Mouse (Mus musculus) limb, embryonic 12.5 days (tissue): ENCODE data around the gene Pcgf2. TPM values are rescaled to one million over a fixed set of nuclear protein-coding genes. Genes with fewer than 3 reads are reported as not detected.
A peak's percentile ranks its signal among the peaks of the same experiment; 100 is the strongest.

ENCODE experiments used
- ATAC-seq: fragments of 200-750 bp; cut with Nextera tagmentation; 2 replicates; pipeline ENCODE4 v1.8.0; 2017; ENCODE audit warnings: low read depth, moderate TSS enrichment; ENCODE audit not compliant: insufficient number of reproducible peaks, insufficient read depth, low FRiP score, low TSS enrichment
- H3K27ac ChIP-seq: fragments of 300-500 bp; sonication (generic); 2 replicates; pipeline ENCODE4 v1.5.1; 2016; ENCODE audit warnings: mild to moderate bottlenecking, moderate library complexity
- H3K27me3 ChIP-seq: fragments of 300-500 bp; sonication (generic); 2 replicates; pipeline ENCODE4 v1.6.1; 2016; ENCODE audit warnings: mild to moderate bottlenecking, moderate library complexity
- H3K36me3 ChIP-seq: fragments of 300-500 bp; sonication (generic); 2 replicates; pipeline ENCODE4 v1.6.1; 2016; ENCODE audit warnings: mild to moderate bottlenecking, moderate library complexity
- H3K4me1 ChIP-seq: fragments of 300-500 bp; sonication (generic); replicated peaks from 2 replicates; pipeline ENCODE4 v1.6.1; 2016
- H3K4me2 ChIP-seq: fragments of 300-500 bp; sonication (generic); 2 replicates; pipeline ENCODE4 v1.6.1; 2016; ENCODE audit warnings: mild to moderate bottlenecking, moderate library complexity
- H3K4me3 ChIP-seq: fragments of 300-500 bp; sonication (generic); replicated peaks from 2 replicates; pipeline ENCODE4 v1.5.1; 2016; ENCODE audit warnings: mild to moderate bottlenecking
- H3K9ac ChIP-seq: fragments of 300-500 bp; sonication (generic); replicated peaks from 2 replicates; pipeline ENCODE4 v1.6.1; 2016; ENCODE audit warnings: mild to moderate bottlenecking, moderate library complexity
- H3K9me3 ChIP-seq: fragments of 300-500 bp; sonication (generic); 2 replicates; pipeline ENCODE4 v1.6.1; 2016; ENCODE audit warnings: mild to moderate bottlenecking, moderate library complexity
- WGBS: fragments of 180-500 bp; shearing (Covaris S2); methylation state at CpG from one replicate; pipeline ENCODE4 v1.1.7; 2016; 5-methylcytosine and 5-hydroxymethylcytosine counted together
- polyA plus RNA-seq: library from polyadenylated mRNA; unstranded; fragments of >200 nt; fragmentation: Nextera tagmentation; extraction: Ambion mirVana; gene quantifications from 2 replicates; pipeline ENCODE4 v1.2.1, GENCODE M21; 2016

Gene Pcgf2
- polyA plus RNA-seq, result 20.2 and 20.3 TPM in 2 replicates

DNA sequence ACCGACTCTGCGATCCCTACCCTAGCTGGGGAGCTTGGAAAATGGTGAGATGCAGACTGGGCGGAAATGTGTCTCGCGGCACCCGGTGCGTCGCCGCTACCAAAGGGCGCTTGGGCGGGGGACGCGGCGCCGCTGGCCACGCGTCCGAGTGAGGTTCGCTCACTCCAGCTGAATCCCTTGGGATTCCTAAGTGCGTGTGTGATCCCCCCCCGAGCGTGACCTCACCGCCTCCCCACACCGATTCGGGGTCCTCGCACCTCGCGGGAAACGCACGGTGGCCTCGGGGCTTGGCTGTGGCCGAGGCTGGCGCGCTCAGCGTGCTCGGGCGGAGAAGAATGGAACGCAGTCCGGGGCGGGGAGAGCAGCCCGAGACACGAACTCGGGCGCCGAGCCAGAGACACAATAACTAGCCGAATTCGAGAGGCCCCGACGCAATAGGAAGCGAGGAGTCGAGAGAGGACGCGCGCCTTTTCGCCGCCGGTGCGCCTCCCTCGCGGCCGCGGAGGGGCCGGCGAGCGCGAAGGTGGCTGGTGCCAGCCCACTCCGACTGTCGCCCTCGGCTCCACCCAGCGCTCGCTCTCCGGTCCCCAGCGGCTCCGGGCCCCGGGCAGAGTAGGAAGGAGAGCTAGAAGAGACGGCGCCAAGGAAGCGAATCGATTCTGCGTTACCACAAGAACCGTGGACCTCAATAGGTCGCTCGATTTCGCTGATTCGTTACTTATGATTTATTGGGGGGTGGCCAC is at the start of gene Pcgf2:
Gene Pcgf2 (minus strand): TSS at position 495 of the 743 bp plus-strand sequence.
- H3K36me3 ChIP-seq, result peaks cover 3% of the 10 kb centered on the region; the same call in 1 of the 2 replicates
- peaks cover 56% of the 10 kb centered on the region for H3K4me1 ChIP-seq
- H3K4me3 ChIP-seq, result peak within 1 kb of the TSS; percentile 85
- ATAC-seq, result no peak
- H3K4me2 ChIP-seq, result peak within 1 kb of the TSS; percentile 88
- no peaks in the 10 kb centered on the region for H3K9me3 ChIP-seq
- peak within 1 kb of the TSS; percentile 97 for H3K27ac ChIP-seq
- WGBS, result under 1% methylated on average over 81 of the region's 85 CpGs
- H3K27me3 ChIP-seq, result no peaks in the 10 kb centered on the region
- peak within 1 kb of the TSS; percentile 91 for H3K9ac ChIP-seq

DNA sequence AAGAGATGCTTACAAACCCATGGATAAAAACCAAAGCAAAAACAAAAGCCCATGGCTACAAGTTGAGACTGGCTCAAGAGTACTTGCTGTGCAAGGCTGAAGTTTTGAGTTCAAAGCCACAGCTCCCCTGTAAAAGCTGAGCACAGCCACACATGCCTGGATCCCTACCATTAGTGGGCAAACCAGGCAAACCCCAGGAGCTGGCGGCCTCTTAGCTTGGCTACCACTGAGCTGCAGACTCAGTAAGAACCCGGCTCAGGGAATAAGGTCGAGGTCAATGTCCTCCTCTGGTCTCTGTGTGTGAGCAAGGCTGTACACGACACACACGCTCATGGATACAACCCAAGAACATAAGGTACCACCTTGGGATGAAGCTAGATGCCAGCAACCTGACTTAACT is 48.2 kb upstream of the Pcgf2 start:
- WGBS, result 87% methylated on average over 5 of the region's 5 CpGs
- ATAC-seq, result no peak
- H3K4me3 ChIP-seq, result no peak overlapping the region
- H3K27ac ChIP-seq, result no peak overlapping the region
- H3K27me3 ChIP-seq, result no peaks in the 10 kb centered on the region
- H3K9ac ChIP-seq, result no peak overlapping the region
- H3K4me2 ChIP-seq, result no peak overlapping the region
- H3K36me3 ChIP-seq, result peaks cover 72% of the 10 kb centered on the region
- peaks cover 3% of the 10 kb centered on the region; the same call in 1 of the 2 replicates for H3K9me3 ChIP-seq
- H3K4me1 ChIP-seq, result peaks cover 4% of the 10 kb centered on the region

GRCm38 (mm10) chr11:97747773-97748172 is 47.5 kb upstream of the Pcgf2 start:
- WGBS, result 95% methylated on average over 8 of the region's 8 CpGs
- H3K9ac ChIP-seq, result no peak overlapping the region
- no peak for ATAC-seq
- H3K27ac ChIP-seq, result no peak overlapping the region
- H3K4me2 ChIP-seq, result no peak overlapping the region
- no peaks in the 10 kb centered on the region for H3K27me3 ChIP-seq
- no peak overlapping the region for H3K4me3 ChIP-seq
- H3K4me1 ChIP-seq, result peaks cover 12% of the 10 kb centered on the region
- H3K9me3 ChIP-seq, result peaks cover 3% of the 10 kb centered on the region; the same call in 1 of the 2 replicates
- peaks cover 65% of the 10 kb centered on the region for H3K36me3 ChIP-seq

- Histone ChIP-seq H3K4me1 (peaks cover 18% of the 10 kb centered on the region), H3K4me3 (peak overlapping the region; percentile 83), H3K27ac (peak overlapping the region; percentile 94), H3K9me3 (no peaks in the 10 kb centered on the region), H3K36me3 (peaks cover 46% of the 10 kb centered on the region), H3K27me3 (no peaks in the 10 kb centered on the region), H3K9ac (0 out of 2 replicates have a peak overlapping the region, but pooled peaks have one; percentile 82), H3K4me2 (peak overlapping the region; percentile 85)
- no peak; the same call in 1 of the 2 replicates for ATAC-seq
- 12% methylated on average over 13 of the region's 13 CpGs for WGBS
These were observed 45.0 kb upstream of the Pcgf2 start for GRCm38 (mm10) chr11:97745331-97745721.

DNA sequence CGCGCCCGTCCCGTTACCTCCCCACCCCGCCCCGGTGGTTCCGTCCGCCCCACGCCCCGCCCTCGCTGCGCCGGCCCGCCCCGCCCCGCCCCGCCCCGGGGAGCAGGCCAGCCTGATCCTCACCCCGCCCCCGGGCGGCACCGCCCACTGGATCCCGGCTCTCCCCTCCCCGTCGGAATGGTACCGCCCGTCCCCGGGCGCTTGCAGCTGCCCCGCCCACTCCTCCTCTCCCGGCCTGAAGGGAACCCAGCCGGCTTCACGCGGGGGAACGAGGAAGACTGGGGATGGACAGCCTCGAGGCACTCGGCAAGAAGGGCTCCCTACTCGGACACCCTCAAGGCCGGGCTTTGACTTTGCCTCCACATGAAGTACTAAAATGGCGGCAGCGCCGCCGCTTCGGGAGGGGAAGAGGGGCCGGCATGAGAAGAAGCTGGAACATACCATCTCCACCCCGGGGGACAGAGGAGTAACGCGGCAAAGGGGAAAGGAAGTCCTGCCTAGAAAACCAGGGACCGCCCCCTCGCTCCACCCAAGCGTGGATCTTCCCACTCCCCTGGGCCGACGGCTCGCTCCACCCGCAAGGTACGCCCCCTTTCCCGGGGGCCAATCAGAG is 44.5 kb upstream of the Pcgf2 start:
- Histone ChIP-seq H3K27me3 (no peaks in the 10 kb centered on the region), H3K27ac (peak overlapping the region; percentile 94), H3K4me2 (peak overlapping the region; percentile 85), H3K4me3 (peak overlapping the region; percentile 83), H3K36me3 (peaks cover 41% of the 10 kb centered on the region), H3K9me3 (no peaks in the 10 kb centered on the region), H3K4me1 (peaks cover 18% of the 10 kb centered on the region), H3K9ac (peak overlapping the region; percentile 82)
- WGBS, result 1% methylated on average over 51 of the region's 57 CpGs
- peak; percentile 94 for ATAC-seq

DNA sequence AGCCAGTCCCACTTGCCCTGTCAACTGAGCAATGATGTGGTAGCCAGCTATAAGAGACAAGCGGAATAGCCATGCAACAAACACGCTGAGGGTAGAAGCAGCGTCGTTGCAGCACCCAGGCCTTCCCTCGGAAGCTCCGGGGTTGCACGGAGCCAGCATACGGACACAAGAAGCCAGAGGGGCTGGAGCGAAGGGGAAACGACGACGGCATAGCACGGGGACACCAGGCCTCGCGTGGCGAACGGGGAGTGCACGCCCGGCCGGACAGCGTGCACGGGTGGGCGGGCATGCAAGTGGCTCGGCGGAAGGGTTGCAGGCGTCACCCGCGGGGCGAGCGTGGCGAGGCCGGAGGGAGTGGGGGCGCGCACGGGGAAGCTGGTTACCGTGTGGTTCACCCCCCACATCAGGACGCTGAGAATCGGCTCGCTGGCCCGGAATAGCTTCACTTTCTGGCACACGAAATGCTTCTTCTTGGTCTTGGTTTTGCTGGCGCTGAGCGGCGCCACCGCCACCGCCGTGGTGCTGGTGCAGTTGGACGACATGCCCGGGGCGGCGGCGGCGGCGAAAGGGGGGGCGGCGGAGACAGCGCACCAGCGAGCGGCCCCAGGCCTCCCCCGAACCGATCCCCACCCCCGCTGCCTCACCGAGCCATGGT is 43.9 kb upstream of the Pcgf2 start, which contains the start of gene Pip4k2b:
Gene Pip4k2b (minus strand): TSS at position 642 of the 655 bp plus-strand sequence.
- Histone ChIP-seq H3K27ac (peak within 1 kb of the TSS; percentile 94), H3K9me3 (0 out of 2 replicates have a peak, but pooled peaks cover under 1% of the 10 kb centered on the region), H3K4me3 (peak within 1 kb of the TSS; percentile 83), H3K27me3 (no peaks in the 10 kb centered on the region), H3K4me2 (peak within 1 kb of the TSS; percentile 85), H3K9ac (peak within 1 kb of the TSS; percentile 82), H3K36me3 (peaks cover 34% of the 10 kb centered on the region), H3K4me1 (peaks cover 18% of the 10 kb centered on the region)
- WGBS, result under 1% methylated on average over 48 of the region's 63 CpGs
- peak; percentile 16; the same call in 1 of the 2 replicates for ATAC-seq

GRCm38 (mm10) chr11:97743423-97743822 is 43.1 kb upstream of the Pcgf2 start:
- H3K4me3 ChIP-seq, result peak overlapping the region; percentile 83
- H3K27ac ChIP-seq, result peak overlapping the region; percentile 94; the same call in 1 of the 2 replicates
- peak overlapping the region; percentile 82 for H3K9ac ChIP-seq
- peak overlapping the region; percentile 85 for H3K4me2 ChIP-seq
- H3K36me3 ChIP-seq, result peaks cover 28% of the 10 kb centered on the region
- no peaks in the 10 kb centered on the region for H3K27me3 ChIP-seq
- H3K4me1 ChIP-seq, result peaks cover 18% of the 10 kb centered on the region
- no peak for ATAC-seq
- 0 out of 2 replicates have a peak, but pooled peaks cover 3% of the 10 kb centered on the region for H3K9me3 ChIP-seq
- WGBS, result 40% methylated on average over 9 of the region's 9 CpGs

GRCm38 (mm10) chr11:97742591-97742990 is 42.3 kb upstream of the Pcgf2 start:
- no peaks in the 10 kb centered on the region for H3K27me3 ChIP-seq
- peaks cover 20% of the 10 kb centered on the region for H3K36me3 ChIP-seq
- H3K4me3 ChIP-seq, result peak overlapping the region; percentile 83; the same call in 1 of the 2 replicates
- peak overlapping the region; percentile 82; the same call in 1 of the 2 replicates for H3K9ac ChIP-seq
- H3K4me2 ChIP-seq, result peak overlapping the region; percentile 85
- no peak overlapping the region for H3K27ac ChIP-seq
- peaks cover 18% of the 10 kb centered on the region for H3K4me1 ChIP-seq
- 91% methylated on average over 9 of the region's 9 CpGs for WGBS
- no peak for ATAC-seq
- H3K9me3 ChIP-seq, result 0 out of 2 replicates have a peak, but pooled peaks cover 3% of the 10 kb centered on the region

DNA sequence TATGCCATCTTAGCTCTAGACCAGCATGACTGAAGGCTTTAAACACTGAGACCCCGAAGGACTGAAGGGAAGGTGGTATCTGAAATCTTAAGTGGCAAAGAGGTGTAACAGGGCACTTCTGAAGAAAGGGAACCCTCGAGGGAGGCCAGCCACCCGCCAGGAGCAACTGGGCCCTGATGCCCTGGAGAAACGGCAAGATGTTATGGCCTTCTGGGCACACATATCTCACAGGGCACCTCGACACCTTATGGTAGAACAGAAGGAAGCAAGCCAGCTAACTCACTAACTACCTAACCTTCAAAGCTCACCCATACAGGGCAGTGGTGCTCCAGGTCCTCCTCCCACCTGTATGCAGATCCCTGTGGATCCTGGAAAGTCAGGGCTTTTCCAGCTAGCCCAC is 41.9 kb upstream of the Pcgf2 start:
- Histone ChIP-seq H3K27me3 (no peaks in the 10 kb centered on the region), H3K27ac (no peak overlapping the region), H3K36me3 (peaks cover 16% of the 10 kb centered on the region), H3K4me1 (peaks cover 18% of the 10 kb centered on the region), H3K4me3 (no peak overlapping the region), H3K4me2 (no peak overlapping the region), H3K9ac (no peak overlapping the region), H3K9me3 (0 out of 2 replicates have a peak, but pooled peaks cover 3% of the 10 kb centered on the region)
- WGBS, result 94% methylated on average over 5 of the region's 5 CpGs
- no peak for ATAC-seq

DNA sequence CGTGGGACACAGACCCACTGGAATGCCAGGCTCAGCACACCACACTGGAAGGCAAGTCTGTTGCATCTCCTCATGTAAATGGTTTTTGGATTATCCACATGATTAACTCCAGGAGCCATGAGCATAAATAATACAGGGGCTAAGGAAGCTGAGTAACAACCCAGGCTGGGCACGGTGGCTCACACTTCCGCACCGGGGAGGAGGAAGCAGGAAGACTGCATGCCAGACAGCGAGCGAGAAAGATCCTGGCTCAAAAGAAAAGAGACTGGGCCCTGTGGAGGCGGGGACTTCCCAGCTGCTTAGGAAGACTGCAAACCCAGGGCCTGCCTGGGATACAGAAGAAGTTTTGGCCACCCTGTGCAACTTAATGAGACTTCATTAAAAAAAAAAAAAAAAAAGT is 39.9 kb upstream of the Pcgf2 start:
- H3K9ac ChIP-seq, result no peak overlapping the region
- H3K4me2 ChIP-seq, result no peak overlapping the region
- H3K27me3 ChIP-seq, result no peaks in the 10 kb centered on the region
- no peak overlapping the region for H3K4me3 ChIP-seq
- WGBS, result 49% methylated on average over 7 of the region's 7 CpGs
- 0 out of 2 replicates have a peak, but pooled peaks cover 3% of the 10 kb centered on the region for H3K9me3 ChIP-seq
- ATAC-seq, result no peak
- H3K4me1 ChIP-seq, result peaks cover 18% of the 10 kb centered on the region
- H3K36me3 ChIP-seq, result peaks cover 6% of the 10 kb centered on the region; the same call in 1 of the 2 replicates
- H3K27ac ChIP-seq, result no peak overlapping the region
